Mouse (Mus musculus) olfactory bulb, adult 2 months (tissue): ENCODE data around the gene Kifc1.

Experiments
- CTCF ChIP-seq: fragments of 200-500 bp; IDR thresholded peaks from 2 replicates; pipeline ENCODE4 v1.5.1; 2012; ENCODE audit warnings: low read depth, mild to moderate bottlenecking, low read length, moderate library complexity; ENCODE audit not compliant: insufficient read depth
- POLR2A ChIP-seq: fragments of 200-500 bp; IDR thresholded peaks from 2 replicates; pipeline ENCODE4 v1.6.1; 2012; ENCODE audit warnings: mild to moderate bottlenecking, low read depth, low read length, moderate library complexity; ENCODE audit not compliant: insufficient read depth

DNA sequence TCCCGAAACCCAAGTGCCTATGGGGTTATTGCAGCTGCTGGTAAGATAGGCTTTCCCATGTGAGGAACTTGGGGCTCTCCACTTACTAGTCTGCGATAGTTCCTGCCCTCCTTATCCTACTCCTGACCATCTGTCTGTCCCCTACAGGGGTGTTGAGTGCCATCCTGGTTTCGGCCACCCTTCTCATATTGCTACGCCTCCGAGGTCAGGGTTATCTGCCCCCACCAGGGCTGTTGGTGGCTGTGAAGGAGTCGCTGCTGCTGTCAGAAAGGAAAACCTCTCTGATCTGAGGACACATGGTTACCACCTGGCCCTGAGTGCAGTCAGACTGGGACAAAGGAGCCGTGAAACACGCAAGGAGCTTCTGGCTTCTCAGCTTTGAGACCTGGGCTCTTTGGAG, 42.3 kb downstream of the Kifc1 start:
- TF ChIP-seq POLR2A (no peak), CTCF (no peak)
